Mouse (Mus musculus) MEL (cell line): ENCODE results near the gene Ankrd34a.

Experiments used
- CHD1 ChIP-seq: IDR thresholded peaks from 2 replicates; pipeline ENCODE4 v1.6.1; 2012; ENCODE audit warnings: low read depth, mild to moderate bottlenecking, inconsistent platforms, low read length, improper control_type of control experiment
- MEF2A ChIP-seq: IDR thresholded peaks from 2 replicates; pipeline ENCODE4 v1.6.1; 2014; ENCODE audit warnings: low read depth, mild to moderate bottlenecking, inconsistent platforms, low read length, improper control_type of control experiment; ENCODE audit not compliant: poor library complexity, insufficient replicate concordance, severe bottlenecking; ENCODE audit errors: extremely low read depth
- MXI1 ChIP-seq: IDR thresholded peaks from 2 replicates; pipeline ENCODE4 v1.6.1; 2011; ENCODE audit warnings: mild to moderate bottlenecking, low read depth, low read length, improper control_type of control experiment
- RCOR1 ChIP-seq: IDR thresholded peaks from 2 replicates; pipeline ENCODE4 v1.6.1; 2012; ENCODE audit warnings: low read depth, mild to moderate bottlenecking, inconsistent platforms, low read length, improper control_type of control experiment
- USF1 ChIP-seq: IDR thresholded peaks from 2 replicates; pipeline ENCODE4 v1.6.1; 2014; ENCODE audit warnings: low read depth, mild to moderate bottlenecking, inconsistent platforms, low read length, improper control_type of control experiment, moderate library complexity

DNA sequence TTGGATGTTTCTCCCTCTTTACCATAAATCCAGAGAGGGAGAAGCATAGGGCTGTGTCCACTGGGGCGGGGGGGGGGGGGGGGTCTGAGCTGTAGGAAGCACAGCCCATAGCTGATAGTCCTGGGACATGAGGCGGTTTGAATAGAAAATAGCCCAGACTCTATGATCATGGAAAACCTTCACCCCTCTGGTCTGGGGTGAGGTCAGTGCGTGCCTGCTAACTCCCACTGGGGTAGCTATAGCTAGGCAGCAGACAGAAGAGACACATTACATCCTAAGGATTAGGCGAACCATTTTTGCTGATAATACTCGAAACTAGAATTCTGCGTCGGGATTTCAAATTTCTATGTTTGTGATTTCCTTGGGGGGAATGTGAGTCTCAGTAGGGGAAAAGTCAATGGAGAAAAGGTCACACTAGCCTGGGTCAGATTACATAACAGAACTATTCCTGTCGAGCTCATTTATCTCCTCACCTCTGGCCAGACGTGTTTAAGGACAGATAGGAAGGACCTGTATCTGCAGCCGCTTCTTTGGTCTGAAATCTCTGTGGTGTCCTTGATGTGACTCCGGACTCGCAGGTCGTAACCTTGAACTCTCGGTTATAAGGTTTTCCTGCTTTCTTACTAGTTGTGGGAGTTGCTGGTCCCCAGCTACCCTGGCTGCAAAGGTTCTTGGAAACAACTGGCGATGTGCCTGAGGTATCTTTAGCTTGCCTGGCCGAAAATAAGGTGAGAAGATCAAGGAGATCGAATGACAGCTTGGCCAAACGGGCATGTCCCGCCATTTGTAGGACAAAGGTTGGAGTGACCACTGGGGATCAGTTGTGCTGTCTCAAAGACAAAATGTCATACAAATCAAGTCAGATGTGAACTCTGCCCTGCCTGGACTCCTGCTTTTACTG is 22.6 kb upstream of the Ankrd34a start:
- TF ChIP-seq MXI1 (no peak), MEF2A (no peak), USF1 (no peak), CHD1 (no peak), RCOR1 (no peak)
